Mouse (Mus musculus): ENCODE measurements at regions not wholly inside any gene's neighbourhood (a gene's known extent, or its start where the extent isn't known, plus 50 kb on each side); places are given as distances from the start of the nearest gene placed in this dataset.

DNA sequence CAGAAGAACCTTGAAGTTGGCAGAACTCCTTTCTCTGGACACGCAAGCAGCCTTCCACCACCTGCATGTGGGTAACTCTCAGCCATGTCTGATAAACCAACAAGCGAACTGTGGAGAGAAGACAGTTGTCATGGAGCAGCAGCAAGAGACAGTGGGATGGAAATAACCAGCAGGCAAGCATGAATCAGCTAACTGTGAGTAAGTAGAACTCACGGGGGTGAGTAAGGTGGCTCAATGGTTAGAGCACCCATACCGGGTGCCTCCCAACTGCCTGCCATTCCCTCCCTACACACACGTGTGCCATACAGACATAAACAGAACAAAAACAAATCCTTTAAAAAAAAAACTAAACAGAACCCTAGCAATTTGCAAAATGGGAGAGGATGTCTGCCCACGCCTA lies 191.5 kb downstream of the Cdc5l start:
- no peak for DNase-seq (ENCODE audit: extremely low spot score, low read depth, low spot score)

DNA sequence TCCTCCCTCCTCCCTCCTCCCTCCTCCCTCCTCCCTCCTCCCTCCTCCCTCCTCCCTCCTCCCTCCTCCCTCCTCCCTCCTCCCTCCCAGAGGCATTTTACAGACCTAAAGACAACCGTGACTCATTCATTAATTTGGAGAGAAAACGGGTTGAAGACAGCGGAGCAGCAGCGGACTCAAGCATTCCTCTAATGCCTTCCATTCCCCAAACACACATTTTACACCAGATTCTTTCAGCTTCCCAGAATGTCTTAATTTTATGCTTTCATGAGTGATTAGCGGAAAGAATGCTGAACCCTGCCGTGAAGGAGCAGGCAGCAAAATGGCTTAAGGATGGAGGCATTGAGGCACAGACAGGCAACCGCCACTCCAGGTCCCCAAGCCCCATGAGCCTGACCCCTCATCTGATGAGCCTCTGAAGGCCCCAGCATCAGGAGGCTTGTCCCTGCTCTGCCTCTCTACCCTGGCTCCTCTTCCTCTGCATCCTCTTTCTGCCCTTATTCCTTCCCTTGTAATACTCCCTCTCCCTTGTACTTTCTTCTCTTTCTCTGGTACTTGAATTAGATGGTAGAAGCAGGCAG lies 192.5 kb downstream of the Cdc5l start:
- DNase-seq (ENCODE audit: extremely low spot score, low read depth, low spot score), result no peak

DNA sequence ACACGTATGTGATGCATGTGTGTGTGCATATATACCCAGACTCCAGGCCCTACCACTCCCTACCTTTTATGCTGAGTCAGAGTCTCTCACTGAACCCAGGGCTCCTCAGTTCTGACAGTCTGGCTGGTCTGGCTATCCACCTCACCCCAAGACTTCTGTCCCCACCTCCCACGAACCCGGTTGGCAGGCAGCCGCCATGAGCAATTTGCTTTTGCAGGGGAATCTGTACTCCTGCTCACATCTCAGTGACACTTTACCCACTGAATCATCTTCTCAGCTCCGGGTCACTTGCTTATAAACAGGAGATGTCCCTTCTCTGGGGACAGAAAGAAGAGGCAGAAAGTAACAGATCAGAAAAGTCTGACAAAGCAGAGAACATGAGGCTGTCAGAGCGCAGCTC lies 193.0 kb downstream of the Cdc5l start:
- DNase-seq (ENCODE audit: extremely low spot score, low read depth, low spot score), result no peak

DNA sequence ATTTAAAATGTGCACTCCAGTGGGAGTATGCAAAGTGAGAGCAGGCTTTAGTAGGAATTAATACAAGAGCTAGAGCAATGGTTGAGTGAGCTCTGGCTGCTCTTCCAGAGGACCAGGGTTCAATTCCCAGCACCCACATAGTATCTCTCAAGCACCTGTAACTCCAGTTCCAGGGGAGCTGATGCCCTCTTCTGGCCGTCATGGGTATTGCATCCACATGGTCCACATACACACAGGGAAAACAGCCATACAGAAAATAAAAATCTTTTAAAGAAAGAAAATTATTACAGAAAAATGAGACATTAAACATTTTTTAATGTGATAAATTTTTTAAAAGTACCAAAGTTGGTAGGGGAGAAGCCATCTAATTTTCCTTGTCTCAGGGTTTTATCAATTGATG lies 196.3 kb downstream of the Cdc5l start:
- no peak for DNase-seq (ENCODE audit: extremely low spot score, low read depth, low spot score)

DNA sequence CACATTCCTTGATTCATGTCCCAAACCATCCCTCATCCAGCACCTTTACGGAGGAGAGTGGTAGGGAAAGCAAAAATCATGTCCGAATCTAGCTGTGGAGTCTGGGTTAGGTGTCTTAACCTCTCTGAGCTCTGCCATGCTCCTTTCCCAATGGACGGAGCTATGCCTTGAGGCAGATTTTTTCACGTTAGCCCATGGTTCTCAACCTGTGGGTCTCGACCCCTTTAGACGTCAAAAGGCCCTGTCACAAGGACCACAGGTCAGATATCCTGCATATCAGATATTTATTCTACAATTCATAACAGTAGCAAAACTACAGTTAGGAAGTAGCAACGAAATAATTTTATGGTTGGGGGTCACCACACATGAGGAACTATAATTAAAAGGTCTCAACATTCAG lies 198.1 kb downstream of the Cdc5l start:
- DNase-seq (ENCODE audit: extremely low spot score, low read depth, low spot score), result no peak

DNA sequence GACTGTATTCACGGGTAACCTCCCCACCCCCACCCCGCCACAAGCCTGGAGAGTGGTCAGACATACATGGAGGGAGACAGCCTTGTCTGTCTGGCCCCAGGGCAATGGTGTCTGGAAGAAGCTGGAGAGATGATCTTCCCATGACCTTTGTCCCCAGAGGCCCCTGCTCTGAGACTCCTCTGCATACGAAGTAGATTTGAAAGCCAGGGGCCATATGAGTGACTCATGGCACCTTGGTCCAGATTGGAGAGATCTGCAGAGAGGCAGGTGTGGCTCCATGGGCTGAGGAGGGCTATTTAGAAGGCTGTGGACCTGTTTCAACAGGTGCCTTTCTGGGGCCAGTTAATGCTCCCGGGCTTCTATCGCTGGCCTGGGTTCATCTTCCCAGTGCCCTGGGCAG lies 200.7 kb downstream of the Cdc5l start:
- no peak for DNase-seq (ENCODE audit: extremely low spot score, low read depth, low spot score)

DNA sequence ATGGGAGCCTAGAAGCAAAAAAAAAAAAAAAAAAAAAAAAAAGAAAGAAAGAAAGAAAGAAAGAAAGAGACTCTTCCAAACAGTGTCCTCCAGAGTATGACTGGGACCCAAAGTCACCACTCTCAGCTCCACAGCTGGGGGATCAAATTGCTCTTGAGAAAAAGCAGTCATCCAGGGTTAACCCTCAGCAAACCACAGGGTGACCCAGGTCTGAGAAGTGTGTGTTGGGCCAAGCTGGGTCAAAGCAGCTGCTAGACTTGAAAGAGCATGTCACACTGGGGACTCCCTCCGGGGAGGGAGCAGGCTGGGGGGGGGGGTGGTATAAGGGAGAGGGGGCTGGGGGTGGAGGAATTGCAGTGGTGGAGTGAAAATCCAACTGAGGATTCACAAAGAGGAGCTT lies 206.3 kb downstream of the Cdc5l start:
- DNase-seq (ENCODE audit: extremely low spot score, low read depth, low spot score), result no peak

DNA sequence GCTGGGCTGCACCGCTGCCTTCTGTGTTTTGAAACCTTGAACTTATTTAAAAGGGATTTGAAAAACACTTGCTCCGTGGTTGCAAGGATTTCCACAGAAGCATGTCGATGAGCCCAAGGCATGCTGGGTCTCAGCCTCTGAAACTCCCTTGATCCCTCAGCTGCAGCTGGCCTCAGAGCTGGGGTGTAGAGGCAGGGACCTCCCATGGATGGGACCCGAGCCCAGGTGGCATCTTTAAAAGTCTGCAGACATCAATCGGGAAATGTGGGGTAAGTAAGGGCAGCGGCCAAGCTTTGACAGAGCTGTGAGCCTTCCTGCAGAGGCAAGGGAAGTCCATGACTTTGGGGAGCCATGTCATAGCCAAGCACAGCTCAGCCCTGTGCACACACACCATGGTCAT lies 207.1 kb downstream of the Cdc5l start:
- no peak for DNase-seq (ENCODE audit: extremely low spot score, low read depth, low spot score)

DNA sequence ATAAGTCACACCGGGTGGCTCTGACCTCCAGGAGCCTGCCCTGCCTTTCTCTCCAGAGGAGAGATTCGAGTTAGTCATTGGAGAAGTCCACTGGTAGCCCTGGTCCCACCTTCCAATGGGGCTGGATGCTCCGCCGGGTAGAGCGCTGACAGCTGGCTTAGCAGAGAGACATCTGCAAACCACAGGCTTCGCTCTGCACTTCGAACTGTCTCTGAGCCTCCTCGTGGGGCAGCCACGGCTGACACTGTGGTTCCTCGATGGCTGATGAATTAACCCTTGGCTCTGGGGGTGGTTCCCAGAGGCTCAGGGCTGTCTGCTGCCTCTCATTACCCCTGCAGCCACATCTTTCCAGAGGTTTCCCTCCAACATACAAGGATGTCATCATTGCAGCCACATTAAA lies 211.9 kb downstream of the Cdc5l start:
- no peak for DNase-seq (ENCODE audit: extremely low spot score, low read depth, low spot score)

DNA sequence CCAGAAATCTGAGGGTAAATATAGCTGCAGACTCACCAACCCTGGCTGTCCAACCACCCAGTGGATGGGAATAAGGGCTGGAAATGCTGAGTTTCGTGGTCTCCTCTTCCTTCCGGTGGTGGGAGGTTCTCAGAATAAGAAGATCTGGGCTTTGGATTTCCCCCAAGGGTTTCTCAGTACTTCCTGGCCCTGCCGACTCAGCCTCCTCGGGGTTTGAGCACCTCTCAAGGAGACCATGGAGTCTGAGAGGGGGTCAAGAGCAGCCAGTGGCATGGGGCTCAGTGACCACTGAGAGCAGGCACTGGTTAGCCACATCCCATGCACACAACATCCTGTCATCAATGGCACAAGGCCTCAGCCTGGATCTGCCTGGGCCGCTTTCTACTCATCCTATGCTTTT lies 216.4 kb downstream of the Cdc5l start:
- DNase-seq (ENCODE audit: extremely low spot score, low read depth, low spot score), result no peak

DNA sequence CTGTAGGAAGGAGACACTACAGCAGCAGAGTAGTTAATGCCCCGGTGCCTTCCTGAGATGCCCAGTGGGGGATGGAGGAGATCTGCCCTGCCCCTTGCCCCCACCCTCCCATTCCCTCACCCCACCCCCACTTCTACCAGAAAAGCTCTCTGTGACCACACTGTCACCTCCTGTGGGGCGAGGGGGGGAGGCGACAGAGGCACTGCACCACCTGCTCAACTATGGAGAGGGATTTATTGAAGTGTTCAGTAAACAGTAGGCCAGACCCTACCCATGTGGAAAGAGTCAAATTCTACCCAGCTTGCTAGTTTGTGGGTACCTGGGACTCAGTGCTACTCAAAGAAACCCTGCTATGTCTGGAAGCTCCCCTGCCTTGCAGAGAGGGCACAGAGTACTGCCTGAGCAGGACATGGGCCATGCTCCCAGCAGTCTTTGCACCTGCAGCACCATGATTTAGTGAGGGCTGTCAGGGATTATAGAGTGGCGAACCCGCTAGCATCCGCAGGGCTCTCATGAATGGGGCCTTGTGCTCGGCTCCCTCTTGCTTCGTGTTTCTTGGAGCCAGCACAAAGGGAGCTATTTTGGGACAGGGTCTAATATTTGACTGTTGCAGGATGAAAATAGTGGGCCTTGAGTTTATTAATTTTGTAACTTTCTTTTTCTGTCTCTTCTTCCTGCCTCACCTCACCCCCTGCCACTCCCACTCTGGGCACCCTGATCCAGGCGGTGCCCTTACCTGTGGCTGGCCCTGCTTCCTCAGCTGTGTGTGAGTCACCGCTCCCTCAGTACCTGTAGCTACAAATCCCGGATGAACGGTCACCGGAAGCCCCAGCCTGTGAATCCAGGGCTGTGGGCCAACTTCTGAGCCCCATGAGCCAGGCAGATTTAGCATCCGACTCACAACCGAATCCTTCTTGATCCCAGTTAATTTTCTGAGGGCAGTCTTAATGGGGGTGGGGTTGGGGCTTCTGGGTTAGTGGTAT lies 218.2 kb downstream of the Cdc5l start:
- DNase-seq (ENCODE audit: extremely low spot score, low read depth, low spot score), result no peak

DNA sequence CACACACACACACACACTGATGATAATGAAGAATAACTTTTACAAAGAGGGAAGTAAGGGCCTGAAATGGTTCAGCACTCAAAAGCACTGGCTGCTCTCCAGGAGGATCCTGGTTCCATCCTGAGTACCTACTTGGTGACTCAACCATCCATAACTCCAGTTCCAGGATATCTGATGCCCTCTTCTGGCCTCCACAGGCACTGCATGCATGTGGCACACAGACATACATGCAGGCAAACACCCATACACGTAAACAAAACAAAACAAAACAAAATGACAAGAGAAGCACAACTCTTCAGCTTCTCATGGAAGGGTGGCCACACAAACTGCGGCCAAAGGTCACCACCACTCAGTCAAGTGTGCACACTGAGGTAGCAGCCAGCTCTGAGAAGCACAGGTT lies 222.6 kb downstream of the Cdc5l start:
- no peak for DNase-seq (ENCODE audit: extremely low spot score, low read depth, low spot score)

DNA sequence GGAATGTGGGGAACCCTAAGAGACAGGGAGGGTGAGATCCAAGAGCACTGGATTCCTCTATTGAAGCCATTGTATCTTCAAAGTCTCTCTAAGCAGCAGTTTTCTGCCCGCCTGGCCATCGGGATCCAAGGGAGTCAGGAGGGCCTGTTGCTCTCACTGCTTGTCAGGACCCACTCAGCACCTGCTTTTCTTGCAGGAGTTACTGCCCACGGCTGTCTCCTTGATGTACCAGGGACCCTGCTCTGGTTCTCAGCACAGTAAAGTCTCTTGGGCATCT lies 224.2 kb downstream of the Cdc5l start:
- no peak for DNase-seq (ENCODE audit: extremely low spot score, low read depth, low spot score)

DNA sequence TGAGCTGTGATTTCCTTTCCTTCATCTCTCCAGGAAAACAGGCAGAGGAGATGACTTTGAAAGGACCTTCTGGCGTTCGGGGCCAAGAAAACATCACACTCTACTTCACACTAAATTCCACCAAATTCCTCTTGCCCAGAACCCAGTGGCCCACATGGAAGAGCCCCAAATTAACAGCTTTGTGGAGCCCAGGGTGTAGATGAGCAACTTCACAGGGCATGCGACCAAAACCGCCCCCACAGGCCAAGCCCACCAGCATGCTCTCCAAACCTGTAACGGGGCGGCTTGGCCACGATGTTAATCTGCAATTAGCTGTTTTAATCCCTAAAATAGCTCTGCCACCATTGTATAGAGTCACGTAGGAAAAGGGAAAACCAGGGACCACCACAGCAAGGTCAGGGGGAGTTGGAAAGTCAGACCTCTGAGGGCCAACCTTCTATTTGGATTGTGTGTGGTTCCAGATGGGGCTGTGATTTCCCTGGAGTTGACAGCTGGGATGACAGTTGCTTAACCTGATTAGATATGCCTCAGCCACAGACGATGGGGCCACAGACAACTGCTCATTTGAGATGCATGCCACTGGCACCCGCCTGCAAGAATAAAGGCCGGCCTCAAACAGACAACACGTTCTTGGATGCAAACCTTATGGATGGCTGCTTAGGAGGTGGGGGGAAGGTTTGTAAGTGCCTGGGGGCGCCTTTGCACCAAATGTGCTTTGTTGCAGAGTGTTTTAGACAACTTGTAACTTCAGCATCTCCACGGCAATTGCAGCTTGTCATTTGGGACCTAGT lies 224.7 kb downstream of the Cdc5l start:
- DNase-seq (ENCODE audit: extremely low spot score, low read depth, low spot score), result no peak

DNA sequence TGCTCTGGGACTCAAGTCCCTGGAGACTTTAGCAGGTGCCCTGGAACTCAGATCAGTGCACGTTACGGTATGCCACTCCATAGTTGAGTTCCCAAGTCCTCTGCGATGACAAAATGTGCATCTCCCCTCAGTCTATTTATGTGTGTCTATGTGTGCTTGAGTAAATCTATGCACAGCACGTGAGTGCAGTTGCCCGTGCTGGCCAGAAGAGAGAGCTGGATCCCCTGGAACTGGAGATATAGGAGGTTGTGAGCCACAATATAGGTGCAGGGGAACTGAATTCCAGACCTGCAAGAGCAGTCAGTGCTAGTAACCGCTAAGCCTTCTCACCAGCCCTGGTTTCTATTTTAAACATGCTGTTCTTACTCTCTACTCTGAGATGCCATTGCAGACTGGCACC lies 237.8 kb downstream of the Cdc5l start:
- no peak for DNase-seq (ENCODE audit: extremely low spot score, low read depth, low spot score)

DNA sequence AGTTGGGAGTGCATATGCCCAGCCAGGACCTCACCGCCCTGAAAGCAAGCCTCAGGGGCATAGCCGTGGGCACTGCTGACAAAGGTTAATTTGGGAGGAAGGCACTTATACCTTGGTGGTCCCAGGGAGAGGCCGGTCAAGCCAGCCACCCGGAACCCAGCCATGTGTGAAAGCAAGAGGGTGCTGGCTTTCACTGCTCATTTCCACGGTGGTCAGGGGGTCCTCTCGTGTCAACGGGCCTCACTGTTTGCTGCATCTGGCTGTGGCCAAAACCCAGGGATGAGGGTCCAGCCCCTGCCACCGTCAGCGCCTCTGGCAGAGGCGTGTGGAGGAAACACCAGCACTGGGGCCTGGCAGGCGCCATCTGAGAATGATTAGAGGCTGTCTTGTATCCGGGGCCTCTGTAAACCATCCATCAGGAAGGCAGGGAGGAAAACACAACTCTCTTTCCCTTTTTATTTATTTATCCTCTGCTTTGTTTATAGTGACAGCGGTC lies 238.7 kb downstream of the Cdc5l start:
- no peak for DNase-seq (ENCODE audit: extremely low spot score, low read depth, low spot score)

DNA sequence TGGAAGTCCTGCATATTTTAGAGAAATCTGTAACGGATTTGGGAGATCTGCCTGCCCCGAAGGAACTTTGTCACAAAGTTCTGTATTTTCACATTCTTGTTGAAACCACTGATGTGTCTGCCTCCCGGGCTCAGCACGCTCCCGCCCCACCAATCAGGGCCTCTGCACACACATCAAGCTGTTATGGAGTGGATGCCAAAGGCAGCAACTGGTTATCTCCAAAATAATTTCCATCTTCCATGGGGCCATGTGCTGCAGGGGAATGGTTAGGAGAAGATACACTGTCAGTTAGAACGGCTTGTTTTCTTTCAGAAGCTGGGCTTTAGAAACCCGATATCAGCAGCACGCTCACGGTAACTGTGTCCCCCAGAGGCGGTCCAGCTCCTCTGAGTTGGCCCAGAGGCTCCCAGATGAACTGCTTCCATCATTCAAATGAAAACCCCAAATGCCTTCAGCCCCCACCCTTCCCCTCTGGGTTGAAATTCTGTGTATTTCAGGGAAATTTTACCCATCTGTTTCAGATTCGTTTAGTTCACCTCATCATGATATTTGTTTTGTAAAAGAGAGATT lies 240.0 kb downstream of the Cdc5l start:
- no peak for DNase-seq (ENCODE audit: extremely low spot score, low read depth, low spot score)

DNA sequence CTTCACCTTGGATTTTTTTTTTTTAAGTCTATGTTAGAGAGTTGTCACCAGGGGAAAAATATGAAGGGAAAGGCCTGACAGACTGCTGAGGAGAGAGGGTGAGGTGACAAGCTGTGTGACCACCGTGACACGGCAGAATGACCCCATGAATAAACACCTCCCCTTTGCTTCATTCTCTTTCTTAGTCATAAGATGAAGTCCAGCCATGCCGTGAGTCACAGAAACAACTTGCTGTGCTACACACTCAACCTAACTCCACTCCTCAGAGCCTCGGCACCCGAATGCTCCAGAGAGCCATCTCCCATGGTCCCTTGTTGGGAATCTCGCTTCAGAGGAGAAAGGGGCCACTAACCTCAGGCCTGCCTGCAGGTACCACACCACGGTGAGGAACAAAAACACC lies 246.1 kb downstream of the Cdc5l start:
- no peak for DNase-seq (ENCODE audit: extremely low spot score, low read depth, low spot score)

DNA sequence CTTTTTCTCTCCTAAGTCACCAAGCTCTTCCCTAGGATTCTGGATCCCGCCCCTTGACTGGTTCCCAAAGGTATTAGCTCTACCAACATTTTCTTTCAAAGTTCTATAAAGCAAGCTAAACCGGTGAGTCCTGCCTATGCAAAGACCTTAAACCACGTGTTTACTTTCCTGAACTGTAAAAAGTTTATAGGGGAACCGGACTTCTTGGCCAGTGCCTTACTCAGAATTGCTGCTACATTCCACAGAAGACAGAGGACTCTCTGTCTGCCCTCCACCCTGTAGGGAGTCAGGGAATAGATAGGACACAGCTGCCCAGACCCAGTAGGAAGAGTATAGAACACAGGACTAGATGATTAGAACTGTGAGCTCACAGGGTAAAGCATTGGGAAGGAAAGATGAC lies 257.2 kb downstream of the Cdc5l start:
- DNase-seq (ENCODE audit: extremely low spot score, low read depth, low spot score), result no peak

DNA sequence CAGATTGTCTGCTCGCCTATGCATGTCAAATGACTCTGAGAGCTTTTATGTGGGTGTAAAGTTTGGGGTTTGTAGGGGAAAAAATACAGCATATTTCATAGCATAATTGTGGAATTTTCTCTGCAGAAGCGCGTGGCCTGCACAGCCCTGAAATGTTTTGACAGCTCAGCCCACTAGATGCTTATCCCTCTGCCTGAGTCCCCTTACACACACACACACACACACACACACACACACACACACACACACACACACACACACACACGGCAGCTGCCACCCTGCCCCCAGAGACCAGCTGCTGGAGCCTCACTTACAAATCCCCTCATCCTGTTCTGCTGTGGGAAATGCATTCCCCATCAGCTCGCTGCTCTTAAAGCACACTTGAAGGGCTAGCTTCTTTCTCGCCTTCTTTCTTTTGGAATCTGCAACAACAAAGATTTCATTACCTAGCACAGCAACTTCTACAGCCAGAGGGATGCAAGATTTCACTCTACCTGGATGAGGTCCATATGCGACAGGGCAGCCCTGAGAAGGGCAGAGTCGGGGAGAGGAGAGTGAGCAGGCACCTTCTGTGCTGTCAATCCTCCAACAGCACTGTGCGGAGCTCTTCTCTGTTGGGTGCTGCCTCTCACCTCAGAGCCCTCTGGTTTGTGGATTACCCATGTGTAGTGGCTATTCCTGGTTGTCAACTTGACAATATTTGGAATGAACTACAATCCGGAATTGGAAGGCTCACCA lies 264.1 kb downstream of the Cdc5l start:
- DNase-seq (ENCODE audit: extremely low spot score, low read depth, low spot score), result no peak
